Mouse (Mus musculus): ENCODE data around the gene Nup88. TPM values are rescaled to one million over a fixed set of nuclear protein-coding genes. Genes with fewer than 3 reads are reported as not detected.

The Nup88 gene
- polyA plus RNA-seq, 1 experiment from 2014 or later, result 146 TPM

- 9% methylated on average over 12 of the region's 12 CpGs for WGBS
- peak overlapping the region; percentile 96 for H3K4me3 ChIP-seq
- H3K36me3 ChIP-seq (replicated peaks), result peaks cover 77% of the 10 kb centered on the region
- no peak for DNase-seq (ENCODE audit: low spot score)
- peak overlapping the region; percentile 92 for H3K27ac ChIP-seq (replicated peaks)
- H3K4me1 ChIP-seq, result peaks cover 13% of the 10 kb centered on the region
- no peaks in the 10 kb centered on the region for H3K9me3 ChIP-seq
- no peaks in the 10 kb centered on the region for H3K27me3 ChIP-seq (replicated peaks; ENCODE audit: low read depth, poor library complexity, severe bottlenecking)
Measured at GRCm38 (mm10) chr11:70982030-70982429, 12.3 kb upstream of the Nup88 start.

- 93% methylated on average over 14 of the region's 14 CpGs for WGBS
- peaks cover 77% of the 10 kb centered on the region for H3K36me3 ChIP-seq (replicated peaks)
Measured at GRCm38 (mm10) chr11:70980751-70981510, 11.2 kb upstream of the Nup88 start.

GRCm38 (mm10) chr11:70980232-70980631, 10.5 kb upstream of the Nup88 start:
- 88% methylated on average over 6 of the region's 6 CpGs for WGBS
- H3K27me3 ChIP-seq (replicated peaks; ENCODE audit: low read depth, poor library complexity, severe bottlenecking), result no peaks in the 10 kb centered on the region
- DNase-seq (ENCODE audit: low spot score), result no peak
- H3K27ac ChIP-seq (replicated peaks), result no peak overlapping the region
- no peak overlapping the region for H3K4me3 ChIP-seq
- H3K36me3 ChIP-seq (replicated peaks), result peaks cover 77% of the 10 kb centered on the region
- peaks cover 13% of the 10 kb centered on the region for H3K4me1 ChIP-seq
- H3K9me3 ChIP-seq, result no peaks in the 10 kb centered on the region

More at GRCm38 (mm10) chr11:70980751-70981510, 11.2 kb upstream of the Nup88 start:
- Histone ChIP-seq H3K4me1 (peaks cover 13% of the 10 kb centered on the region), H3K9me3 (no peaks in the 10 kb centered on the region), H3K4me3 (peak overlapping the region; percentile 96), H3K27ac (replicated peaks) (no peak overlapping the region), H3K27me3 (replicated peaks; ENCODE audit: low read depth, poor library complexity, severe bottlenecking) (no peaks in the 10 kb centered on the region)
- no peak for DNase-seq (ENCODE audit: low spot score)

GRCm38 (mm10) chr11:70977293-70977692, 7.5 kb upstream of the Nup88 start:
- no peak for DNase-seq (ENCODE audit: low spot score)
- no peaks in the 10 kb centered on the region for H3K27me3 ChIP-seq (replicated peaks; ENCODE audit: low read depth, poor library complexity, severe bottlenecking)
- H3K27ac ChIP-seq (replicated peaks), result no peak overlapping the region
- WGBS, result 89% methylated on average over 6 of the region's 6 CpGs
- peaks cover 13% of the 10 kb centered on the region for H3K4me1 ChIP-seq
- no peaks in the 10 kb centered on the region for H3K9me3 ChIP-seq
- peaks cover 92% of the 10 kb centered on the region for H3K36me3 ChIP-seq (replicated peaks)
- H3K4me3 ChIP-seq, result no peak overlapping the region

- H3K27ac ChIP-seq (replicated peaks), result no peak overlapping the region
- H3K4me3 ChIP-seq, result no peak overlapping the region
- peaks cover 83% of the 10 kb centered on the region for H3K36me3 ChIP-seq (replicated peaks)
- no peaks in the 10 kb centered on the region for H3K27me3 ChIP-seq (replicated peaks; ENCODE audit: low read depth, poor library complexity, severe bottlenecking)
- no peak for DNase-seq (ENCODE audit: low spot score)
- 78% methylated on average over 2 of the region's 2 CpGs for WGBS
- H3K4me1 ChIP-seq, result peaks cover 8% of the 10 kb centered on the region
- no peaks in the 10 kb centered on the region for H3K9me3 ChIP-seq
Measured at GRCm38 (mm10) chr11:70975193-70975592, 5.4 kb upstream of the Nup88 start.

- H3K4me3 ChIP-seq, result no peak overlapping the region
- no peak overlapping the region for H3K27ac ChIP-seq (replicated peaks)
- peaks cover 11% of the 10 kb centered on the region for H3K4me1 ChIP-seq
- H3K36me3 ChIP-seq (replicated peaks), result peaks cover 70% of the 10 kb centered on the region
- DNase-seq (ENCODE audit: low spot score), result peak; percentile 20
- H3K27me3 ChIP-seq (replicated peaks; ENCODE audit: low read depth, poor library complexity, severe bottlenecking), result no peaks in the 10 kb centered on the region
- no peaks in the 10 kb centered on the region for H3K9me3 ChIP-seq
- WGBS, result 78% methylated on average over 4 of the region's 4 CpGs
Measured at GRCm38 (mm10) chr11:70973947-70974346, 4.2 kb upstream of the Nup88 start.

- Histone ChIP-seq H3K4me3 (no peak overlapping the region), H3K4me1 (peaks cover 21% of the 10 kb centered on the region), H3K9me3 (no peaks in the 10 kb centered on the region), H3K27ac (replicated peaks) (no peak overlapping the region), H3K36me3 (replicated peaks) (peaks cover 58% of the 10 kb centered on the region), H3K27me3 (replicated peaks; ENCODE audit: low read depth, poor library complexity, severe bottlenecking) (no peaks in the 10 kb centered on the region)
- WGBS, result 72% methylated on average over 1 of the region's 1 CpGs
- no peak for DNase-seq (ENCODE audit: low spot score)
Measured at GRCm38 (mm10) chr11:70972586-70972985, 2.8 kb upstream of the Nup88 start.

GRCm38 (mm10) chr11:70970560-70971540, 1.1 kb upstream of the Nup88 start:
- H3K27ac ChIP-seq (replicated peaks), result peak overlapping the region; percentile 96

GRCm38 (mm10) chr11:70969271-70969794, 440 bp downstream of the Nup88 start:
- Histone ChIP-seq H3K4me3 (peak overlapping the region; percentile 92), H3K4me1 (peaks cover 21% of the 10 kb centered on the region), H3K27ac (replicated peaks) (peak overlapping the region; percentile 96), H3K36me3 (replicated peaks) (peaks cover 53% of the 10 kb centered on the region), H3K27me3 (replicated peaks; ENCODE audit: low read depth, poor library complexity, severe bottlenecking) (no peaks in the 10 kb centered on the region), H3K9me3 (no peaks in the 10 kb centered on the region)
- under 1% methylated on average over 25 of the region's 25 CpGs for WGBS
- DNase-seq (ENCODE audit: low spot score), result no peak

More at GRCm38 (mm10) chr11:70970560-70971540, 1.1 kb upstream of the Nup88 start:
- Histone ChIP-seq H3K4me3 (peak overlapping the region; percentile 92), H3K9me3 (no peaks in the 10 kb centered on the region), H3K36me3 (replicated peaks) (peaks cover 53% of the 10 kb centered on the region), H3K27me3 (replicated peaks; ENCODE audit: low read depth, poor library complexity, severe bottlenecking) (no peaks in the 10 kb centered on the region), H3K4me1 (peaks cover 21% of the 10 kb centered on the region)
- no peak for DNase-seq (ENCODE audit: low spot score)
- WGBS, result 20% methylated on average over 24 of the region's 24 CpGs

- H3K4me3 ChIP-seq, result no peak overlapping the region
- H3K4me1 ChIP-seq, result peaks cover 13% of the 10 kb centered on the region
- H3K9me3 ChIP-seq, result no peaks in the 10 kb centered on the region
- H3K27me3 ChIP-seq (replicated peaks; ENCODE audit: low read depth, poor library complexity, severe bottlenecking), result no peaks in the 10 kb centered on the region
- DNase-seq (ENCODE audit: low spot score), result no peak
- 83% methylated on average over 4 of the region's 4 CpGs for WGBS
- H3K36me3 ChIP-seq (replicated peaks), result peaks cover 79% of the 10 kb centered on the region
- H3K27ac ChIP-seq (replicated peaks), result no peak overlapping the region
Measured at GRCm38 (mm10) chr11:70964222-70964907, 5.4 kb downstream of the Nup88 start.

GRCm38 (mm10) chr11:70960786-70961554, 8.8 kb downstream of the Nup88 start:
- no peaks in the 10 kb centered on the region for H3K4me1 ChIP-seq
- no peak overlapping the region for H3K27ac ChIP-seq (replicated peaks)
- no peak for DNase-seq (ENCODE audit: low spot score)
- H3K27me3 ChIP-seq (replicated peaks; ENCODE audit: low read depth, poor library complexity, severe bottlenecking), result no peaks in the 10 kb centered on the region
- H3K9me3 ChIP-seq, result no peaks in the 10 kb centered on the region
- H3K36me3 ChIP-seq (replicated peaks), result peaks cover 99% of the 10 kb centered on the region
- WGBS, result 90% methylated on average over 5 of the region's 5 CpGs
- no peak overlapping the region for H3K4me3 ChIP-seq

All from embryonic facial prominence, embryonic 10.5 days (tissue).